Mouse (Mus musculus): Measurements from ENCODE around the gene Cttn. TPM values are rescaled to one million over a fixed set of nuclear protein-coding genes. Genes with fewer than 3 reads are reported as not detected.
A peak's percentile ranks its signal among the peaks of the same experiment; 100 is the strongest.

The Cttn gene
- total RNA-seq (2021): 127 and 136 TPM in 2 replicates
- long read RNA-seq, experiment 1, transcript Cttn-201 (17 exons, 2,913 nt): major isoform, 234 of 468 reads
- long read RNA-seq, experiment 1, transcript Cttn-202 (18 exons, 3,286 nt): minor isoform, 65 of 468 reads
- long read RNA-seq, experiment 1, partial matches to known transcripts: 32 of 468 reads
- long read RNA-seq, experiment 1, other reads (novel, unspliced or antisense): 136 of 468 reads
- long read RNA-seq, experiment 2, transcript Cttn-201 (17 exons, 2,913 nt): major isoform, 120 of 268 reads
- long read RNA-seq, experiment 2, transcript Cttn-202 (18 exons, 3,286 nt): minor isoform, 58 of 268 reads
- long read RNA-seq, experiment 2, partial matches to known transcripts: 15 of 268 reads
- long read RNA-seq, experiment 2, other reads (novel, unspliced or antisense): 75 of 268 reads

- DNase-seq: peak; percentile 96
Measured at GRCm38 (mm10) chr7:144470545-144471059, at the start of gene Cttn. TSS of gene Cttn (minus strand) at chr7:144471009.

DNA sequence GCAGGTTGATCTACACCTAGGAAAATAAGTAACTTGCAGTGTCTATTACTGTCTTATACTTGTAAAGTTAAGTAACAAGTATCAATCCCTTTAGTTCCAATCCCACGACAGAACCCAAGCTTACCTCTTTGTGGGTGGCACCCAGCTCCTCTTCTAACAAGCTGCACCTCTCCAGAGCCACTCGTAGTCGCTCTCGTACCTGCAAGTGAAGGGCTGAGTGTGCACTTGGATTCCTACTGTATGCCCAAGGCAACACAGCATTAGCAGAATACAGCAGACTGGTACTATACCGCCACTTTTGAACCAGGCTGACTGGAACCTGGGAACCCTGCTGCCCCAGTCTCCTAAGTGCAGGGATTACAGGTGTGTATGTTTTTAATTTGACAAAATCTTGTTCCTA is 49.0 kb upstream of the Cttn start:
- no peak for DNase-seq

- DNase-seq: no peak
Measured at GRCm38 (mm10) chr7:144516711-144517110, 45.9 kb upstream of the Cttn start.

- no peak for DNase-seq
Measured at GRCm38 (mm10) chr7:144509090-144509489, 38.3 kb upstream of the Cttn start.

DNA sequence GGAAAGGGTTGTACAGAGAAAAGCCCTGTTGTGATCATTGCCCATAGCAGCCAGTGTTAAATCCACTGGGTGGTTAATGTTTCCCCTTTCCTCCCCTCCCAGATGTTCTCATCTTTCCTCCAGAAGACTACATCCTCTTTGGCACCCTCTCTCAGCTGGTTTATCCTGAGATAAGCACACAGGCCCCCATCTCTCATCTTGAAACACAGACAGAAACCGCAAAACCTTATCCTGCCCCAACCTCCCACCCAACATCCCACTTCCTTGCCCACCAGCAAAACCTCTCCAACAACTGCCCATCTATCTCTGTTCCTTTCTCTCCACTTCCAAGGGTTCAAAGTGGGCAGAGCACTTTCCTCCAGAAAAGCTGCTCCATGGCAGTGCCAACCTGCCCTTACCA is 36.0 kb upstream of the Cttn start:
- no peak for DNase-seq

- no peak for DNase-seq
Measured at GRCm38 (mm10) chr7:144503959-144504358, 33.1 kb upstream of the Cttn start.

DNA sequence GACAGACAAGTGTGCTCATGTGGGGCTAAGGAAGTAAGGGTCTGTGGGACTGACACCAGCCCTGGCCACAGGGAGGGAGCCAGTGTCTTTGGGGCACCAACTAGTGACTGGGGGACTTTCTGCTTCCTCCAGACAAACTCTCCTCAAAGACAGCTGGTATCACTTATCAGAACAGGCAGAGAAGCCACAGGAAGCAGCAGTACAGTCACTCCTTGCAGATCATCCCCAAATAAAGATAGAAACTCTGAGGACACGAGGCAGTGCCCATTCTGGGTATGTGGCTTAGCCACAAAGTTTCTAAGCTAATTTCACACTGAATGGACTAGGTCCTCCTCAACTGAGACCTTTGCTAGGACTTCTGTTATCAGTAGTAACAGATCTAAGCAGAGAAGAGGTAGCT is 22.1 kb upstream of the Cttn start:
- DNase-seq: no peak

GRCm38 (mm10) chr7:144490201-144490873 is 19.5 kb upstream of the Cttn start:
- no peak for DNase-seq

- DNase-seq: peak; percentile 13
Measured at GRCm38 (mm10) chr7:144489067-144489774, 18.4 kb upstream of the Cttn start.

DNA sequence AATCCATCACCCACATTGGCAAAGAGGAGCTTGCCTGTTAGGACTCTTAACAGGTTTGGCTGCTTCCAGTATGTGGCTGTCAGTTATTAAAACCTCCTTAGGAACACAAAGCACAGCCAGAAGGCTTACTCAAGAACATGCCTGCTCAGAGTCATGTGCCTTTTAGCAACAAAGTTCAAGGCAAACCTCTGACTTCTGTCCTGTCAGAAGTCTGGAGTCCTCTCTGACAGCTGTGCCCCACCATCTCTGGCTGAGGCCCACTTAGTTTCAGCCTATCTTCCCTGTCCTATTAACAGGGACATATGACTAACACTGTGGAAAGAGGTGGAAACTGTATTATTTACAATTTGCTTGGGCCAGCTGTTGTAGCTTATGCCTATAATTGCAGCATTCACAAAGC is 9.5 kb upstream of the Cttn start:
- DNase-seq: no peak

DNA sequence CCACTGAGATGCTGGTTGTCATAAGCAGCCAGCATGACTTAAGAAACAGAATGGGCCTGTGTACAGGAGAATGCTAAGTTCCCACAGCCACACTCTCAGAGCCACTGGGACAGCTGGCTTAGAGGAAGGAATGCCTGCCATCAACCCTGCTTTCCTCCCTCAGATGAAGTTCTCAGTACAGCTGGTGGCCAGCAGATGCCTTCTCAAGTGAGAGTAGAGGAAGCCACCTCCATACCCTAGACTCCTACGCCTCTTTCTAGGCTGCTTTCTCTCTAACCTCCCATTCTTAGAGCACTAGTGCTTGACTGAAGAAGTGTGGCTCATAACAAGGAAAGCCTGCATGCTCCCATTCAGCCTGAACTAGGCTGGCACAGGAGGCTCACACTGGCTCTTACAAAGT is 8.8 kb upstream of the Cttn start:
- no peak for DNase-seq

DNA sequence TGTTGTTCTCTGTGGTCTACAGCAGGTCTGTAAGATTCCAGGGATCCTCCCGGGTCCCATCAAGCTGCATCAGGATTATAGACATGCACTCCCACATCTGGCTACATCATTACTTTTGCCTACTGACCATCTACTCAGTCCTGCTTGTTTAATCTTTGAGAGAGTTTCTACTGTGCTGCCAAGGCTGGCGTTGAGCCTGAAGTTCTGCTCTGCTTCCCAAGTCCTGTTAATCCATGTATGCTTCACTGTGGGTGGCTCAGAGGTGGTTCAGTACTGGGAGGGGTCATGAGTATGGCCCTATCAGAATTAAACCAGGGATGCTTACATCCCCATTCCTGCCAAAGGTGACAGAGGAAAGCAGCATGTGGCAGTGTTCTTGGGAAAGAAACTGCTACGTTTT is 4.9 kb upstream of the Cttn start:
- no peak for DNase-seq

- no peak for DNase-seq
Measured at GRCm38 (mm10) chr7:144473486-144473885, 2.7 kb upstream of the Cttn start.

DNA sequence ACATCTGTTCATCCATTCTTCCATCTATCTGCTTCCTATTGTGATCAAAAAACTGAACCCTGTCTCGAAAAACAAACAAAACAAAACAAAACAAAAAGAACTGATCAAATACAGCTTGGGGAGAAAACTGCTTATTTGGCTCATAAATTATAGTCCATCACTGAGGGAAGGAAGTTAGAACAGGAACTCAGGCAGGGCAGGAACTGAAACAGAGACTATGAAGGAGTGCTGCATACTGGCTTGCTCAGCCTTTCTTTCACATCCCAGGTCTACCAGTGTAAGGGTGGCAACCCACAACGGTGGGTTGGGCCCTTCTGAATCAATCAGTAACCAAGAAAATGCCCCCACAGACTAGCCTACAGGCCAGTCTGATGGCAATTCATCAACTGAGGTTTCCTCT is 294 bp upstream of the Cttn start:
- no peak for DNase-seq

DNA sequence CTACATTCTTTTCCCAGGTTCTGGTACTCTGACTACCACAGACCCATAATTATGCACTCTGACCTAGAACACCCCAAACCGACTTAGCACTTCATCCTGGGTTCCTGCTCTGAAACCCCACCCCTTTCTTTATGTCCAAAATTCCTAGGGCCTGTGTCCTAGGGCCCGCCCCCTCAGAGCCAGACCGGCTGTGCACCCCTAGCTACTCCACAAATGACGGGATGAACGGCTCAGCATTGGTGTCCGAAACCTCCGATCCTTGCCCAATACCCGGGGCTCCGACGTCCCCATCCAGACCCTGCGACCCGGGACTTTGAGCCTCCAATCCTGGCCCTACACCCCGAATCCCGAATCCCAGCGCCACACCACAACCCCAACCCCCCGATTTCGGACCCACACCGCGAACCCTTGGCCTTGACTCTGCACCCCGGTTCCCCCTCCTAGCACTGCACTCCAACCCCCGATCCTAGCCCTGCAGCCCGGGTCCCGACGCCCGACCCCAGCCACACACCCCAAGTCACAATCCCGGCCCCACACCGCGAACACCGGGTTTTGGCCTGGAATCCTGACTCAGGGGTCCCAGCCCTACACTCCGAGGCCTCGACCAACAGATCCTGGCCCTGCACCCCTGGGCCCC is 783 bp downstream of the Cttn start:
- DNase-seq: peak; percentile 41

DNA sequence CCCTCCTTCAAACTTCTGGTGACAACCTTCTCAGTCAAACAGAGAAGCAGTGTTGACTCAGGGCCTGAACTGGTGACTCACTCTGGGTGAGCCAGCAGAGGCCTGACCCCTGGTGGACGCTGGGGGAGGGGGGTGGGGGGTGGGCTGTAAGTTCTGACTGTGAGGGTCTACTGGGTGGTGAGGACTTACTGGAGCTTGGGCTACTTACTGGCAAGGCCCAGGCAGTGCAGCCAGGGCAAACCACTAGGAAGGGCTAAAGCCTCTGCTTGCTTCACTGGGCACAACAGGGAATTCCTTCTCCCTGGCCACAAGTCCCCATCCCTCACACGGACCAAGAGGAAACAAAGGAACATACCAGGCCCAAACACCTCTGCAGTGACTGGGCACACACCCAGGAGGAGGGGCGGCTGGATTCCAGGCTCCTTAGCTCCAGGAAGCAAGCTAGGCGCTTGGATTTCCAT is 1.6 kb downstream of the Cttn start:
- DNase-seq: peak; percentile 71

DNA sequence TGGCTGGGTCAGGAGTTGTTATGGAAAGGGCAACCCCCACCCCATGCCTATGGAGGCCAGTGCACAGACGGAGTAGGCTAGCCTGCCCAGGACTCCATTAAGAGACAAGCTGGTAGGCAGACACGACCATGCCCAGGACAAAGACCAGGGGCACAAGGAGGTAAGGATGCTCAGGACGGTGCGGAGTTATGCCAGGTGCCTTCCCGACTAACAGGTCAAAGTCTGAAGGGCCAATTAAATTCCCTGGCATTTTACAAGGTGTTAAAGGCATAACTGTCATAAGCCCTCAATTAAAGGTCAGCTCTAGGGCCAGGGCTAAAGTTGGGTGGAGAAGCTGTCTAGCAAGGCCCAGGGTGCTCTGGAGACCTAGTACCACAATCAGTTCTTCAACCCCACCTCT is 2.1 kb downstream of the Cttn start:
- no peak for DNase-seq

- no peak for DNase-seq
Measured at GRCm38 (mm10) chr7:144462577-144462976, 8.2 kb downstream of the Cttn start.

- peak; percentile 36 for DNase-seq
Measured at GRCm38 (mm10) chr7:144461246-144461902, 9.4 kb downstream of the Cttn start.

GRCm38 (mm10) chr7:144458881-144459280 is 11.9 kb downstream of the Cttn start:
- DNase-seq: peak; percentile 63

- DNase-seq: peak; percentile 33
Measured at GRCm38 (mm10) chr7:144450661-144451060, 20.1 kb downstream of the Cttn start.

Data from adrenal gland, postnatal 14 days (tissue).